Mouse (Mus musculus): ENCODE measurements around the gene Dcaf11. TPM values are rescaled to one million over a fixed set of nuclear protein-coding genes. Genes with fewer than 3 reads are reported as not detected.

The Dcaf11 gene
- polyA plus RNA-seq, 1 experiment from 2014 or later: 130 TPM

DNA sequence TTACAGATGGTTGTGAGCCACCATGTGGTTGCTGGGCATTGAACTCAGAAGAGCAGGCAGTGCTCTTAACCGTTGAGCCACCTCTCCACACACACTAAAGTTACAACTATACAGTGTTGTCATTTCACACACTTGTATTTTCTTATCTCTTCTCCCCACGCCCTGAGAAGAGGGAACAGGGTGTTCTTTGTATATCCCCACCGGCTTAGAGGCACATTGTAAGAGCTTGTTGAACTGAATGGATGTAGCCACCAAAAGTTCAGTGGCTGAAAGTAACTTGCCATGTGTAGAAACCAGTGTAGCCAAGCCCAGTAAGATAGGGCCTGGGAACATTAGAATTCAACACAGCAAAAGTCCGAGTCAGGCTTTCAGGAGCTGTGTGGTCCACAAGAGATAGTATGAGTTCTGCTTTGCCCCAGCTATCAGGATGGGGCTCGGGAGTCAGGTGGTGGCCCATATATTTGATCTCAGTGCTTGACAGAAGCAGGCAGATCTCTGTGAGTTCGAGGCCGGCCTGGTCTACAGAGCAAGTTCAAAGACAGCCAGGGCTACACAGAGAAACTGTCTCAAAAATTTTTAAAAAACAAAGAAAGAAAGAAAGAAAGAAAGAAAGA, 54.9 kb downstream of the Dcaf11 start:
- Histone ChIP-seq H3K36me3 (ENCODE audit: control insufficient read depth, insufficient read depth, low read length) (peaks cover 7% of the 10 kb centered on the region; the same call in 1 of the 2 replicates), H3K27ac (ENCODE audit: low read depth, low read length) (no peak overlapping the region), H3K9me3 (replicated peaks; ENCODE audit: control insufficient read depth, low read length) (no peaks in the 10 kb centered on the region), H3K4me3 (ENCODE audit: low read depth, low read length) (no peak overlapping the region), H3K9ac (ENCODE audit: low read length) (no peak overlapping the region), H3K4me1 (ENCODE audit: control insufficient read depth, insufficient read depth, low read length) (no peaks in the 10 kb centered on the region), H3K27me3 (replicated peaks; ENCODE audit: control insufficient read depth, insufficient read depth, low read length) (no peaks in the 10 kb centered on the region), H3K4me2 (ENCODE audit: low read length) (no peak overlapping the region)
- 82% methylated on average over 7 of the region's 7 CpGs for WGBS
- no peak for ATAC-seq
- DNase-seq (ENCODE audit: low spot score): no peak

DNA sequence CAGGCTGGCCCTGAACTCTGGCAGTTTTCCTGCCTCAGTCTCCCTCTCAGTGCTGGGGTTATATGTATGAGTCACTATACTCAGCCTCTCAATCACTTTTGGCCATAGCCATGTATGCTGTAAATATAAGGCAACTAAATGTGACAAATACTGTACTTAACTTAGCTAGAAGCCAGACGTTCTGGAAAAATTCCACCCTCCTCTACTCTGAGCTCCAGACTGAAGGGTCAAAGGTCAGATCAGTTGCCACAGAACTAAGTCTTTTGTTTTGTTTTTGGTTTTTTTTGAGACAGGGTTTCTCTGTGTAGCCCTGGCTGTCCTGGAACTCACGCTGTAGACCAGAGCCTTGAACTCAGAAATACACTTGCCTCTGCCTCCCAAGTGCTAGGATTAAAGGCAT, 56.1 kb downstream of the Dcaf11 start:
- H3K9ac ChIP-seq (ENCODE audit: low read length): no peak overlapping the region
- H3K27me3 ChIP-seq (replicated peaks; ENCODE audit: control insufficient read depth, insufficient read depth, low read length): no peaks in the 10 kb centered on the region
- no peak overlapping the region for H3K4me2 ChIP-seq (ENCODE audit: low read length)
- H3K4me1 ChIP-seq (ENCODE audit: control insufficient read depth, insufficient read depth, low read length): no peaks in the 10 kb centered on the region
- 55% methylated on average over 2 of the region's 2 CpGs for WGBS
- H3K4me3 ChIP-seq (ENCODE audit: low read depth, low read length): no peak overlapping the region
- no peaks in the 10 kb centered on the region for H3K9me3 ChIP-seq (replicated peaks; ENCODE audit: control insufficient read depth, low read length)
- ATAC-seq: no peak
- no peak overlapping the region for H3K27ac ChIP-seq (ENCODE audit: low read depth, low read length)
- H3K36me3 ChIP-seq (ENCODE audit: control insufficient read depth, insufficient read depth, low read length): no peaks in the 10 kb centered on the region
- no peak for DNase-seq (ENCODE audit: low spot score)

DNA sequence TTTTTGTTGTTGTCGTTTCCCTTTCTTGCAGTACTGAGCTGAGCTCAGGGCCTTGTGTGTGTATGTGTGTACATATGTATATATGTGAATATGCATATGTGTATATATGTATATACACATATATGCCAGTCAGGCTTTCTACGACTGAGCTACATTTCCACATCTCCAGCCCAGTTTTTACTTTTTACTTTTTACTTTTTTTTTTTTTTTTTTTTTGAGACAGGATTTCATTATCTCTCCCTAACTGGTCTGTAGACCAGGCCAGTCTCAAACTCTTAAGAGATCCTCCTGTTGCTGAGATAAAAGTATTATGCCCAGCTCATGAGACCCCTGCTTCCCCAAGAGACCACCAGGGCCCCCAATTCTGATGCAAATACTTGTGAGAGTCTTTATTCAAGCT, 57.0 kb downstream of the Dcaf11 start:
- Histone ChIP-seq H3K27ac (ENCODE audit: low read depth, low read length) (no peak overlapping the region), H3K4me3 (ENCODE audit: low read depth, low read length) (no peak overlapping the region), H3K4me1 (ENCODE audit: control insufficient read depth, insufficient read depth, low read length) (no peaks in the 10 kb centered on the region), H3K9ac (ENCODE audit: low read length) (no peak overlapping the region), H3K9me3 (replicated peaks; ENCODE audit: control insufficient read depth, low read length) (no peaks in the 10 kb centered on the region), H3K27me3 (replicated peaks; ENCODE audit: control insufficient read depth, insufficient read depth, low read length) (no peaks in the 10 kb centered on the region), H3K36me3 (ENCODE audit: control insufficient read depth, insufficient read depth, low read length) (no peaks in the 10 kb centered on the region), H3K4me2 (ENCODE audit: low read length) (no peak overlapping the region)
- no peak for DNase-seq (ENCODE audit: low spot score)
- 84% methylated on average over 2 of the region's 2 CpGs for WGBS
- ATAC-seq: no peak

DNA sequence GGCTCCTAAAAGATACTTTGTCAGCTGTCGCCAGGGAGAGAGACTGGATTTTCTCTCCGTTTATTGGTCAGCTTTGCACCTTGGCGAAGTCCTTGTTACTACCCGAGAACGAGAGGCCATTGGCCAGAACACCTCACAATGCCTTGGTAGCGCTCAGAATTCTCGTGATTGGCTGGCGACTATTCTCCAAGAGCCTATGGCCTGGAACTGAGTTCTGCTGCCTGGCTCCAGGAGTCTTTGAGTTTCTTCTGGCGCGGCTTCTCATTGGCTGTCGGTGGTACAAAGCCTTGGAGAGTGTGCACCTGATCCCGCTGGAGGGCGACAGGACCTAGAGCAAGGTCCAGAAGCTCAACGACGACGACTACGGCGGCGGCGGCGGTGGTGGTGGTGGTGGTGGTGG, 58.0 kb downstream of the Dcaf11 start, which contains the start of gene Rec8:
Gene Rec8, plus strand, starts transcription at position 216 of the 400 bp plus-strand sequence.
- DNase-seq (ENCODE audit: low spot score) (peak; percentile 61), ATAC-seq (peak; percentile 62)
- H3K4me3 ChIP-seq (ENCODE audit: low read depth, low read length): peak within 1 kb of the TSS; percentile 13; the same call in 1 of the 2 replicates
- peak within 1 kb of the TSS; percentile 17; the same call in 1 of the 2 replicates for H3K9ac ChIP-seq (ENCODE audit: low read length)
- H3K4me2 ChIP-seq (ENCODE audit: low read length): peak within 1 kb of the TSS; percentile 31
- no peaks in the 10 kb centered on the region for H3K9me3 ChIP-seq (replicated peaks; ENCODE audit: control insufficient read depth, low read length)
- WGBS: 25% methylated on average over 21 of the region's 21 CpGs
- no peaks in the 10 kb centered on the region for H3K36me3 ChIP-seq (ENCODE audit: control insufficient read depth, insufficient read depth, low read length)
- H3K27ac ChIP-seq (ENCODE audit: low read depth, low read length): 0 out of 2 replicates have a peak within 1 kb of the TSS, but pooled peaks have one; percentile 14
- no peaks in the 10 kb centered on the region for H3K27me3 ChIP-seq (replicated peaks; ENCODE audit: control insufficient read depth, insufficient read depth, low read length)
- no peaks in the 10 kb centered on the region for H3K4me1 ChIP-seq (ENCODE audit: control insufficient read depth, insufficient read depth, low read length)

DNA sequence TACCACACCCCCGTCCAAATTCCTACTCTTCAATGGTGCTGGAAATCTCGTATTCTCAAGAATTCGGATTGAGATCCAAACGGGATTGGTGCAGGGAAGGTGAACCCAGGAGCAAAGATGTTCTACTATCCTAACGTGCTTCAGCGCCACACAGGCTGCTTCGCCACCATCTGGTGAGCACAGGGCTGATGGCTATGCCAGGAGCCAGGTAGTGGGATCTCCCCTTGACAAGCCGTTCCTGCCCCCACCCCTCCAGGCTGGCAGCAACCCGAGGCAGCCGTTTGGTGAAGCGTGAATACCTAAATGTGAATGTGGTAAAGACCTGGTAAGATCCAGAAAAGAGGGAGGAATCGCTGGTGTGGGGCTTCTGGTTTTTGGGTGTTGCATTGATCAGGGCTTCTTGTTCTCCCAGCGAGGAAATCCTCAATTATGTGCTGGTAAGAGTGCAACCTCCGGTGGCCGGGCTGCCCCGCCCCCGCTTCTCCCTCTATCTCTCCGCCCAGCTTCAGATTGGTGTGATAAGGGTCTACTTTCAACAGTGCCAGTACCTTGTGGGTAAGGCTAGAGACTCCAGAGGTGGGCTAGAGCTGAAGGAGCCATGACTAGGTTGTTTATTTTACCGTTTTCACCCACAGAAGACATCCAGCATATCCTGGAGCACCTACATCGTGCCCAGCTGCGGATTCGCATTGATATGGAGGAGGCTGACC, 58.8 kb downstream of the Dcaf11 start:
- H3K9me3 ChIP-seq (replicated peaks; ENCODE audit: control insufficient read depth, low read length): no peaks in the 10 kb centered on the region
- peak overlapping the region; percentile 31 for H3K4me2 ChIP-seq (ENCODE audit: low read length)
- 0 out of 2 replicates have a peak overlapping the region, but pooled peaks have one; percentile 14 for H3K27ac ChIP-seq (ENCODE audit: low read depth, low read length)
- 55% methylated on average over 22 of the region's 22 CpGs for WGBS
- H3K27me3 ChIP-seq (replicated peaks; ENCODE audit: control insufficient read depth, insufficient read depth, low read length): no peaks in the 10 kb centered on the region
- peak overlapping the region; percentile 17; the same call in 1 of the 2 replicates for H3K9ac ChIP-seq (ENCODE audit: low read length)
- DNase-seq (ENCODE audit: low spot score) (no peak), ATAC-seq (peak; percentile 54; the same call in 1 of the 2 replicates)
- 0 out of 2 replicates have a peak, but pooled peaks cover under 1% of the 10 kb centered on the region for H3K36me3 ChIP-seq (ENCODE audit: control insufficient read depth, insufficient read depth, low read length)
- H3K4me1 ChIP-seq (ENCODE audit: control insufficient read depth, insufficient read depth, low read length): no peaks in the 10 kb centered on the region
- peak overlapping the region; percentile 13; the same call in 1 of the 2 replicates for H3K4me3 ChIP-seq (ENCODE audit: low read depth, low read length)

Other genes starting within 250 kb of the Dcaf11 start
- 26.8 and 31.1 TPM in 2 replicates for gene Dhrs4, start 81.2 kb upstream of the Dcaf11 start, polyA plus RNA-seq (2014; fragmentation: Nextera tagmentation; extraction: Ambion mirVana)
- gene Carmil3, start 69.4 kb upstream of the Dcaf11 start, polyA plus RNA-seq (2014; fragmentation: Nextera tagmentation; extraction: Ambion mirVana): 21.9 and 26.5 TPM in 2 replicates
- 4.5 and 7.4 TPM in 2 replicates for gene Cpne6, start 49.6 kb upstream of the Dcaf11 start, polyA plus RNA-seq (2014; fragmentation: Nextera tagmentation; extraction: Ambion mirVana)
- not detected in 2 replicates for gene Nrl, start 35.0 kb upstream of the Dcaf11 start, polyA plus RNA-seq (2014; fragmentation: Nextera tagmentation; extraction: Ambion mirVana)
- gene Pck2, start 19.7 kb upstream of the Dcaf11 start, polyA plus RNA-seq (2014; fragmentation: Nextera tagmentation; extraction: Ambion mirVana): 10.7 and 11.6 TPM in 2 replicates
- not detected in 2 replicates for gene A730061H03Rik, start 400 bp downstream of the Dcaf11 start, polyA plus RNA-seq (2014; fragmentation: Nextera tagmentation; extraction: Ambion mirVana)
- not detected in 2 replicates for gene Fitm1, start 15.6 kb downstream of the Dcaf11 start, polyA plus RNA-seq (2014; fragmentation: Nextera tagmentation; extraction: Ambion mirVana)
- gene Psme1, start 18.1 kb downstream of the Dcaf11 start, polyA plus RNA-seq (2014; fragmentation: Nextera tagmentation; extraction: Ambion mirVana): 192 and 204 TPM in 2 replicates
- gene Emc9, start 25.3 kb downstream of the Dcaf11 start, polyA plus RNA-seq (2014; fragmentation: Nextera tagmentation; extraction: Ambion mirVana): 13.9 and 17.6 TPM in 2 replicates
- 206 and 213 TPM in 2 replicates for gene Psme2, start 31.1 kb downstream of the Dcaf11 start, polyA plus RNA-seq (2014; fragmentation: Nextera tagmentation; extraction: Ambion mirVana)
- 11.0 and 13.0 TPM in 2 replicates for gene Rnf31, start 31.7 kb downstream of the Dcaf11 start, polyA plus RNA-seq (2014; fragmentation: Nextera tagmentation; extraction: Ambion mirVana)
- 6.3 and 6.9 TPM in 2 replicates for gene Irf9, start 43.6 kb downstream of the Dcaf11 start, polyA plus RNA-seq (2014; fragmentation: Nextera tagmentation; extraction: Ambion mirVana)
- 6.5 and 7.0 TPM in 2 replicates for gene Rec8, start 58.0 kb downstream of the Dcaf11 start, polyA plus RNA-seq (2014; fragmentation: Nextera tagmentation; extraction: Ambion mirVana)
- gene Ipo4, start 76.0 kb downstream of the Dcaf11 start, polyA plus RNA-seq (2014; fragmentation: Nextera tagmentation; extraction: Ambion mirVana): 80.8 and 82.5 TPM in 2 replicates
- gene Gm49378, start 77.9 kb downstream of the Dcaf11 start, polyA plus RNA-seq (2014; fragmentation: Nextera tagmentation; extraction: Ambion mirVana): 1.8 and 3.4 TPM in 2 replicates
- gene Tm9sf1, start 83.8 kb downstream of the Dcaf11 start, polyA plus RNA-seq (2014; fragmentation: Nextera tagmentation; extraction: Ambion mirVana): 56.5 and 57.5 TPM in 2 replicates
- 0.17 and 0.20 TPM in 2 replicates for gene Tssk4, start 90.2 kb downstream of the Dcaf11 start, polyA plus RNA-seq (2014; fragmentation: Nextera tagmentation; extraction: Ambion mirVana)
- gene Mdp1, start 100.5 kb downstream of the Dcaf11 start, polyA plus RNA-seq (2014; fragmentation: Nextera tagmentation; extraction: Ambion mirVana): 62.7 and 64.4 TPM in 2 replicates
- gene Gmpr2, start 111.9 kb downstream of the Dcaf11 start, polyA plus RNA-seq (2014; fragmentation: Nextera tagmentation; extraction: Ambion mirVana): 48.7 and 49.6 TPM in 2 replicates
- 622 and 707 TPM in 2 replicates for gene Nedd8, start 112.1 kb downstream of the Dcaf11 start, polyA plus RNA-seq (2014; fragmentation: Nextera tagmentation; extraction: Ambion mirVana)
- 30.6 and 37.5 TPM in 2 replicates for gene Tinf2, start 121.8 kb downstream of the Dcaf11 start, polyA plus RNA-seq (2014; fragmentation: Nextera tagmentation; extraction: Ambion mirVana)
- 0.10 and 0.12 TPM in 2 replicates for gene Tgm1, start 153.9 kb downstream of the Dcaf11 start, polyA plus RNA-seq (2014; fragmentation: Nextera tagmentation; extraction: Ambion mirVana)
- 34.2 and 38.3 TPM in 2 replicates for gene Rabggta, start 162.3 kb downstream of the Dcaf11 start, polyA plus RNA-seq (2014; fragmentation: Nextera tagmentation; extraction: Ambion mirVana)
- gene Dhrs1, start 185.7 kb downstream of the Dcaf11 start, polyA plus RNA-seq (2014; fragmentation: Nextera tagmentation; extraction: Ambion mirVana): 83.8 and 84.4 TPM in 2 replicates
- 36.3 and 36.6 TPM in 2 replicates for gene Nop9, start 185.7 kb downstream of the Dcaf11 start, polyA plus RNA-seq (2014; fragmentation: Nextera tagmentation; extraction: Ambion mirVana)
- gene Cideb, start 198.5 kb downstream of the Dcaf11 start, polyA plus RNA-seq (2014; fragmentation: Nextera tagmentation; extraction: Ambion mirVana): 0.14 TPM in 1 of 2 replicates, not detected in the other
- 0.07 and 0.14 TPM in 2 replicates for gene Ltb4r2, start 201.4 kb downstream of the Dcaf11 start, polyA plus RNA-seq (2014; fragmentation: Nextera tagmentation; extraction: Ambion mirVana)
- 0.28 TPM in 1 of 2 replicates, not detected in the other for gene Ltb4r1, start 206.0 kb downstream of the Dcaf11 start, polyA plus RNA-seq (2014; fragmentation: Nextera tagmentation; extraction: Ambion mirVana)
- 1.9 and 3.3 TPM in 2 replicates for gene Adcy4, start 224.1 kb downstream of the Dcaf11 start, polyA plus RNA-seq (2014; fragmentation: Nextera tagmentation; extraction: Ambion mirVana)
- 2.4 and 4.1 TPM in 2 replicates for gene Ripk3, start 228.9 kb downstream of the Dcaf11 start, polyA plus RNA-seq (2014; fragmentation: Nextera tagmentation; extraction: Ambion mirVana)